Mouse (Mus musculus) G1E (cell line): ENCODE results near the gene Hist2h3c2.
"Not testable (repeated sequence)": the region's sequence is repeated elsewhere in the genome, so short reads cannot be mapped to it uniquely, and the experiment has no call there.

Experiments used
- CTCF ChIP-seq: IDR thresholded peaks from 2 replicates; pipeline ENCODE4 v1.5.1; 2012; ENCODE audit warnings: low read depth, low read length, inconsistent platforms, mixed read lengths
- GATA2 ChIP-seq: IDR thresholded peaks from 2 replicates; pipeline ENCODE4 v1.6.1; 2012; ENCODE audit warnings: low read depth, low read length, inconsistent platforms, borderline replicate concordance
- POLR2AphosphoS5 ChIP-seq: IDR thresholded peaks from 2 replicates; pipeline ENCODE4 v1.6.1; 2012; ENCODE audit warnings: low read depth, low read length, inconsistent platforms; ENCODE audit not compliant: insufficient replicate concordance

GRCm38 (mm10) chr3:96246427-96246856 is 7.5 kb upstream of the Hist2h3c2 start, which contains the start of gene Hist2h3c1:
- TF ChIP-seq POLR2AphosphoS5, CTCF, GATA2: not testable (repeated sequence)
